Mouse (Mus musculus) embryonic facial prominence, embryonic 11.5 days (tissue): ENCODE measurements around the gene Pacrg. TPM values are rescaled to one million over a fixed set of nuclear protein-coding genes. Genes with fewer than 3 reads are reported as not detected.

ENCODE experiments used
- ATAC-seq: fragments of 200-750 bp; cut with Nextera tagmentation; replicated peaks from 2 replicates; pipeline ENCODE4 v1.8.0; 2017; ENCODE audit warnings: low read depth; ENCODE audit not compliant: insufficient number of reproducible peaks, low FRiP score, low TSS enrichment
- DNase-seq: peaks from one replicate; pipeline ENCODE4 v3.0.0-alpha.2; 2015; ENCODE audit warnings: low spot score
- H3K27ac ChIP-seq: fragments of 300-500 bp; sonication (generic); replicated peaks from 2 replicates; pipeline ENCODE4 v1.5.1; 2014; ENCODE audit warnings: mild to moderate bottlenecking, low read depth, low read length, control low read depth
- H3K27me3 ChIP-seq: fragments of 300-500 bp; sonication (generic); 2 replicates; pipeline ENCODE4 v1.6.1; 2014; ENCODE audit warnings: mild to moderate bottlenecking, low read length, moderate library complexity, mixed read lengths; ENCODE audit not compliant: control insufficient read depth, insufficient read depth
- H3K36me3 ChIP-seq: fragments of 300-500 bp; sonication (generic); replicated peaks from 2 replicates; pipeline ENCODE4 v1.6.1; 2014; ENCODE audit warnings: low read depth, mild to moderate bottlenecking, low read length, moderate library complexity, mixed read lengths; ENCODE audit not compliant: control insufficient read depth, insufficient read depth
- H3K4me1 ChIP-seq: fragments of 300-500 bp; sonication (generic); 2 replicates; pipeline ENCODE4 v1.6.1; 2014; ENCODE audit warnings: low read length, mixed read lengths; ENCODE audit not compliant: control insufficient read depth, insufficient read depth
- H3K4me2 ChIP-seq: fragments of 300-500 bp; sonication (generic); 2 replicates; pipeline ENCODE4 v1.6.1; 2014; ENCODE audit warnings: low read depth, mild to moderate bottlenecking, control low read depth, low read length, moderate library complexity
- H3K4me3 ChIP-seq: fragments of 300-500 bp; sonication (generic); 2 replicates; pipeline ENCODE4 v1.5.1; 2014; ENCODE audit warnings: low read depth, low read length, control low read depth
- H3K9ac ChIP-seq: fragments of 300-500 bp; sonication (generic); replicated peaks from 2 replicates; pipeline ENCODE4 v1.6.1; 2014; ENCODE audit warnings: mild to moderate bottlenecking, control low read depth, low read length
- H3K9me3 ChIP-seq: fragments of 300-500 bp; sonication (generic); replicated peaks from 2 replicates; pipeline ENCODE4 v1.6.1; 2016; ENCODE audit warnings: mild to moderate bottlenecking, low read length, inconsistent platforms, mixed read lengths; ENCODE audit not compliant: control insufficient read depth
- WGBS: fragments of 180-500 bp; shearing (Covaris S2); extraction: QIAGEN DNeasy Blood & Tissue Kit; methylation state at CpG from one replicate; pipeline ENCODE4 v1.1.7; 2014; 5-methylcytosine and 5-hydroxymethylcytosine counted together
- polyA plus RNA-seq: library from polyadenylated mRNA; unstranded; fragments of >200 nt; fragmentation: Nextera tagmentation; extraction: Ambion mirVana; gene quantifications from 2 replicates; pipeline ENCODE4 v1.2.1, GENCODE M21; 2014

Gene Pacrg
- polyA plus RNA-seq, 1 experiment from 2014 or later = 3.0 TPM

- Histone ChIP-seq H3K4me1 (no peaks in the 10 kb centered on the region; the same call in 1 of the 2 replicates), H3K27ac (no peak overlapping the region), H3K4me3 (no peak overlapping the region)
These were observed 442.0 kb downstream of the Pacrg start for GRCm38 (mm10) chr17:10397924-10398627.

GRCm38 (mm10) chr17:10397336-10397735 is 442.8 kb downstream of the Pacrg start:
- no peak overlapping the region for H3K27ac ChIP-seq
- WGBS = 75% methylated on average over 11 of the region's 11 CpGs
- no peaks in the 10 kb centered on the region for H3K36me3 ChIP-seq
- H3K4me1 ChIP-seq = no peaks in the 10 kb centered on the region; the same call in 1 of the 2 replicates
- H3K4me3 ChIP-seq = no peak overlapping the region
- ATAC-seq = no peak
- no peak overlapping the region for H3K4me2 ChIP-seq
- H3K9ac ChIP-seq = no peak overlapping the region
- DNase-seq = no peak
- no peaks in the 10 kb centered on the region for H3K27me3 ChIP-seq
- H3K9me3 ChIP-seq = no peaks in the 10 kb centered on the region

More at GRCm38 (mm10) chr17:10397924-10398627, 442.0 kb downstream of the Pacrg start:
- 80% methylated on average over 10 of the region's 10 CpGs for WGBS
- Histone ChIP-seq H3K36me3 (no peaks in the 10 kb centered on the region), H3K4me2 (no peak overlapping the region), H3K9me3 (no peaks in the 10 kb centered on the region), H3K27me3 (no peaks in the 10 kb centered on the region), H3K9ac (no peak overlapping the region)
- ATAC-seq (no peak), DNase-seq (no peak)

- H3K36me3 ChIP-seq = no peaks in the 10 kb centered on the region
- H3K9ac ChIP-seq = no peak overlapping the region
- DNase-seq (no peak), ATAC-seq (no peak)
- WGBS = 87% methylated on average over 6 of the region's 6 CpGs
- no peak overlapping the region for H3K27ac ChIP-seq
- no peaks in the 10 kb centered on the region for H3K27me3 ChIP-seq
- H3K4me2 ChIP-seq = no peak overlapping the region
- no peak overlapping the region for H3K4me3 ChIP-seq
- H3K9me3 ChIP-seq = no peaks in the 10 kb centered on the region
- H3K4me1 ChIP-seq = no peaks in the 10 kb centered on the region; the same call in 1 of the 2 replicates
These were observed 443.2 kb downstream of the Pacrg start for GRCm38 (mm10) chr17:10396863-10397262.

GRCm38 (mm10) chr17:10394855-10395254 is 445.3 kb downstream of the Pacrg start:
- DNase-seq = no peak
- H3K36me3 ChIP-seq = no peaks in the 10 kb centered on the region
- H3K4me3 ChIP-seq = no peak overlapping the region
- no peak overlapping the region; the same call in 1 of the 2 replicates for H3K9ac ChIP-seq
- no peak for ATAC-seq
- no peaks in the 10 kb centered on the region for H3K9me3 ChIP-seq
- H3K27me3 ChIP-seq = no peaks in the 10 kb centered on the region
- WGBS = 47% methylated on average over 8 of the region's 8 CpGs
- no peaks in the 10 kb centered on the region; the same call in 1 of the 2 replicates for H3K4me1 ChIP-seq
- H3K27ac ChIP-seq = no peak overlapping the region
- no peak overlapping the region for H3K4me2 ChIP-seq

- Histone ChIP-seq H3K27ac (no peak overlapping the region), H3K9ac (no peak overlapping the region), H3K27me3 (no peaks in the 10 kb centered on the region), H3K4me3 (no peak overlapping the region), H3K36me3 (no peaks in the 10 kb centered on the region), H3K4me2 (no peak overlapping the region), H3K4me1 (no peaks in the 10 kb centered on the region; the same call in 1 of the 2 replicates), H3K9me3 (no peaks in the 10 kb centered on the region)
- DNase-seq = no peak
- no peak for ATAC-seq
- 69% methylated on average over 4 of the region's 4 CpGs for WGBS
These were observed 446.3 kb downstream of the Pacrg start for GRCm38 (mm10) chr17:10393766-10394165.

GRCm38 (mm10) chr17:10392342-10393034 is 447.6 kb downstream of the Pacrg start:
- 78% methylated on average over 14 of the region's 14 CpGs for WGBS
- Histone ChIP-seq H3K9me3 (no peaks in the 10 kb centered on the region), H3K36me3 (no peaks in the 10 kb centered on the region), H3K27me3 (no peaks in the 10 kb centered on the region), H3K4me2 (no peak overlapping the region), H3K4me3 (no peak overlapping the region), H3K27ac (no peak overlapping the region), H3K9ac (no peak overlapping the region), H3K4me1 (no peaks in the 10 kb centered on the region)
- ATAC-seq (no peak), DNase-seq (no peak)

- 26% methylated on average over 19 of the region's 19 CpGs for WGBS
- H3K9ac ChIP-seq = peak overlapping the region; percentile 32
- no peaks in the 10 kb centered on the region for H3K36me3 ChIP-seq
- H3K4me3 ChIP-seq = no peak overlapping the region
- no peak overlapping the region for H3K4me2 ChIP-seq
- DNase-seq (peak; percentile 61), ATAC-seq (peak; percentile 85)
- no peaks in the 10 kb centered on the region for H3K4me1 ChIP-seq
- H3K27me3 ChIP-seq = no peaks in the 10 kb centered on the region
- no peaks in the 10 kb centered on the region for H3K9me3 ChIP-seq
- H3K27ac ChIP-seq = peak overlapping the region; percentile 65
These were observed 449.6 kb downstream of the Pacrg start for GRCm38 (mm10) chr17:10390232-10391172.
